Mouse (Mus musculus): ENCODE results near the gene Mgat4c.

- TF ChIP-seq CTCF (IDR thresholded peaks at IDR 0.05; ENCODE audit: low read depth): no peak
- TF ChIP-seq EP300 (optimal IDR thresholded peaks at IDR 0.05): no peak
Observed at GRCm38 (mm10) chr10:102372111-102372510, 690.8 kb downstream of the Mgat4c start.

All from stomach, postnatal 0 days (tissue).